Mouse (Mus musculus): Measurements from ENCODE around the gene Hoxa10. TPM values are rescaled to one million over a fixed set of nuclear protein-coding genes. Genes with fewer than 3 reads are reported as not detected.

The Hoxa10 gene
- polyA plus RNA-seq, 1 experiment from 2014 or later: not detected

DNA sequence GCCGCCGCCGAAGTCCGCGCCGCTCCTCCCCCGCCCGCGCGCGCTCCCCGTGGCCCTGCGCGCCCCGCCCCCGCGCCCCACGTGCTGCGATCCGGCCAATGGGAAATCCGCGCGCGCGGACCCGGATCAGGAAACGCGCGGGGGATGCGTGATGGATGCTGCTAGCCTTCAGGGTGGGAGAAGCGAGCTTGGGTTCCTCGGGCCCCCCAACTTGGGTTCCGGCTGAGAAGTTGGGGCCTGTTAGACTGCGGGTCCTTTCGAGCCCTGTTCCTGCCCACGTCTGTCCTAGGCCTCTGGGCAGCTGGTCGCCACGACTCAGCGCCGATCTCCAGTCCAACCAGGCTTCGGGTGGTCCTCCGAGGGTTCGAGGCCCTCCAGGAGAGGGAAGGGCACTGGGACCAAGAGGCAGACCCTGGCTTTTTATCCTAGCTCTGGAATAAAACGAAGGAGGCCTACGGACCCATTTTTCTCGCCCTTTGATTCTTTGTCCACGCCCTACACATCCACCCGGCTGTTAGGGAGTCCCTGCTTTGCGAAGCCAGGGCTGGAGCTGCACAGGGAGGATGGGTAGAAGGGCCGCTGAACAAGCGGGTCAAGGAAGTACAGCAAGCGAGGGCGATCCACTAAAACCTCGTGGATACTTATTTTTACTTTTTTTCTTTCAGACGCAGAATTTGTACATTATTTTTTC is 48.6 kb downstream of the Hoxa10 start:
- DNase-seq (ENCODE audit: low spot score) (peak; percentile 91), ATAC-seq (peak; percentile 71)
- Histone ChIP-seq H3K4me3 (ENCODE audit: low read depth, low read length) (peak overlapping the region; percentile 62), H3K27me3 (replicated peaks; ENCODE audit: insufficient read depth, low read length) (0 out of 2 replicates have a peak, but pooled peaks cover 10% of the 10 kb centered on the region), H3K9me3 (ENCODE audit: low read length) (no peaks in the 10 kb centered on the region), H3K4me2 (replicated peaks; ENCODE audit: low read depth, low read length) (peak overlapping the region; percentile 90), H3K9ac (replicated peaks; ENCODE audit: low read depth) (peak overlapping the region; percentile 32; the same call in 1 of the 2 replicates), H3K27ac (ENCODE audit: low read length) (peak overlapping the region; percentile 78), H3K36me3 (ENCODE audit: insufficient read depth, low read length) (no peaks in the 10 kb centered on the region), H3K4me1 (ENCODE audit: insufficient read depth, low read depth, low read length) (peaks cover 3% of the 10 kb centered on the region; the same call in 1 of the 2 replicates)
- TF ChIP-seq CTCF (IDR thresholded peaks at IDR 0.05): no peak
- TF ChIP-seq EP300 (IDR thresholded peaks at IDR 0.05): no peak
- 2% methylated on average over 30 of the region's 55 CpGs for WGBS

DNA sequence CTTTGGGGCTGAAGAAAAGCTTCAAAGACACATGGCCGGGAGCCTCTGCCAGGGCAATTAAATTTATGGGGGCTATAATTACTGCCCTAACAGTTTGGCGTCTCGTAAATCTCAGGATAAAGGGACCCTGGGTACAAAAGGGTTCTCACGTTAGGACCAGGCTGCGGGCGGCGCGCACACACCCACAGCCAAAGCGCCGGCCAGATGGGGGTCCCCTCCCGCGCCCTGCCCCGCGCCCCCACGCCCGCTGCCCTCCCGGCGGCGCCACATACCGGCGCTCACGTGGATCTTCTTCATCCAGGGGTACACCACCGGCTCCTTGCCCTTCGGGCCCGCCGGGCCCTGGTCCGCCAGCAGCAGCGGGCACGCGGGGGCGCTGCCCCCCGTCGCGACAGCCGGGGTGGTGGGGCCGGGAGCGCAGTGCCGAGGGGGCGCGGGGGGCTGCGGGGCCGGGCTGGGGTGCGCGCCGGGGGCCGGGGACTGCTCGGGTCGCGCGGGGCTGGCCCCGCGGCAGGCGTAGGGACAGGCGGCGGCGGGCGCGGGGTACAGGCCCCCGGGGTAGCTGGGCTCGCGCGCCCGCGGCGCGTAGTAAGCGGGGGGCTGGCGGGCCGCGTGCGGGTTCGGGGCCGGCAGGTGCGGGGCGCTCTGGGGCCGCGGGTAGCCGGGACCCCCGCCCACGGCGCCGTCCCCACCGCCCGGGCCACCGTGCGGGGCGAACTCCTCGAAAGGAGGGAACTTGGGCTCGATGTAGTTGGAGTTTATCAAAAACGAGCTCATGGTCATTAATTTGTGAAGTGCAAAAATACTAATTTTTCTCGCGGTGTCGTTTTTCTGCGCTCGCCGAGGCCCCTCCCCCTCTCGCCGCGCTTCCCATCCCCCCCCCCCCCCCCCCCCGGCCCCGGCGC is 49.5 kb downstream of the Hoxa10 start, which contains the start of gene Hoxa4:
Gene Hoxa4 (minus strand): TSS at position 848 of the 905 bp plus-strand sequence.
- ATAC-seq: 0 out of 2 replicates have a peak, but pooled peaks have one; percentile 15

DNA sequence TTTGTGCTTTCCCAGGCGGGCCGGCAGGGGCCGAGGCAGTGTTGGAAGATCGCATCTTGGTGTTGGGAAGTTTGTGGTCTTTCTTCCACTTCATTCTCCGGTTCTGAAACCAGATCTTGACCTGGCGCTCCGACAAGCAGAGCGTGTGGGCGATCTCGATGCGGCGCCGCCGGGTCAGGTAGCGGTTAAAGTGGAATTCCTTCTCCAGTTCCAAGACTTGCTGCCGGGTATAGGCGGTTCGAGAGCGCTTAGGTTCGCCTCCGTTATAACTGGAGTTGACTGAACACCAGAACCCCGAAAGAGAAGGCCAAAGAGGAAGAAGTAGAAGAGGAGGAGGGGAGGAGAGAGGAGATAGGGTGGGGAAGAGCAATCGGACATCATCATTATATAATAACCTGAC is 50.2 kb downstream of the Hoxa10 start:
- TF ChIP-seq CTCF (IDR thresholded peaks at IDR 0.05) (0 out of 2 replicates have a peak, but pooled peaks have one; percentile 17), EP300 (IDR thresholded peaks at IDR 0.05) (no peak)
- Histone ChIP-seq H3K9me3 (ENCODE audit: low read length) (no peaks in the 10 kb centered on the region), H3K27me3 (replicated peaks; ENCODE audit: insufficient read depth, low read length) (0 out of 2 replicates have a peak, but pooled peaks cover 13% of the 10 kb centered on the region), H3K27ac (ENCODE audit: low read length) (peak overlapping the region; percentile 93), H3K4me2 (replicated peaks; ENCODE audit: low read depth, low read length) (peak overlapping the region; percentile 90), H3K36me3 (ENCODE audit: insufficient read depth, low read length) (no peaks in the 10 kb centered on the region), H3K4me1 (ENCODE audit: insufficient read depth, low read depth, low read length) (peaks cover 3% of the 10 kb centered on the region; the same call in 1 of the 2 replicates), H3K4me3 (ENCODE audit: low read depth, low read length) (peak overlapping the region; percentile 62), H3K9ac (replicated peaks; ENCODE audit: low read depth) (peak overlapping the region; percentile 79)
- WGBS: 3% methylated on average over 23 of the region's 23 CpGs
- ATAC-seq (no peak), DNase-seq (ENCODE audit: low spot score) (peak; percentile 75)

More for the DNA sequence above, 49.5 kb downstream of the Hoxa10 start, which contains the start of gene Hoxa4:
- H3K27ac ChIP-seq (ENCODE audit: low read length): peak within 1 kb of the TSS; percentile 93
- no peaks in the 10 kb centered on the region for H3K36me3 ChIP-seq (ENCODE audit: insufficient read depth, low read length)
- no peak for DNase-seq (ENCODE audit: low spot score)
- no peak; the same call in 1 of the 2 replicates for TF ChIP-seq CTCF (IDR thresholded peaks at IDR 0.05)
- TF ChIP-seq EP300 (IDR thresholded peaks at IDR 0.05): no peak
- peak within 1 kb of the TSS; percentile 90 for H3K4me2 ChIP-seq (replicated peaks; ENCODE audit: low read depth, low read length)
- H3K27me3 ChIP-seq (replicated peaks; ENCODE audit: insufficient read depth, low read length): 0 out of 2 replicates have a peak, but pooled peaks cover 13% of the 10 kb centered on the region
- peak within 1 kb of the TSS; percentile 62 for H3K4me3 ChIP-seq (ENCODE audit: low read depth, low read length)
- peak within 1 kb of the TSS; percentile 79 for H3K9ac ChIP-seq (replicated peaks; ENCODE audit: low read depth)
- under 1% methylated on average over 52 of the region's 102 CpGs for WGBS
- H3K9me3 ChIP-seq (ENCODE audit: low read length): no peaks in the 10 kb centered on the region
- peaks cover 3% of the 10 kb centered on the region; the same call in 1 of the 2 replicates for H3K4me1 ChIP-seq (ENCODE audit: insufficient read depth, low read depth, low read length)

DNA sequence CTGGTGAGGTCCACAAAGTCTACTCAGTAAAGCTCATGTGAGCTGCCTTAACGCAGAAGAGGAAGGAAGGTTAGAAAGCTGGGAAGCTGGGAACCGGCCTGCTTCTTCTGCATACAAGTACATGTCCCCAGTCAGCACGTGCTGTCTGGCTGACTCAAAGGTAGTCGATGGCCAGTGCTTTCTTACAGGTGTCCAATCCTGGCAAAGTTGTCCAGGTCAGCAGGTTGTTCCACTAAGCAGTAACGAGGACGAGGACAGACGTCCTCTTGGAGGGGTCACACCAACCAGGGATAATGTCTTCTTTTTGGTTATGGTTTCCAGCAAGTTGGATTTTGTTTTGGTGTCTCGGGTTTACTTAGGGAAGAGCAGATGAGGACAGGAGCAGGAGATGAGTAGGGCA is 50.7 kb downstream of the Hoxa10 start:
- TF ChIP-seq EP300 (IDR thresholded peaks at IDR 0.05) (no peak), CTCF (IDR thresholded peaks at IDR 0.05) (no peak)
- Histone ChIP-seq H3K4me3 (ENCODE audit: low read depth, low read length) (peak overlapping the region; percentile 62; the same call in 1 of the 2 replicates), H3K9me3 (ENCODE audit: low read length) (no peaks in the 10 kb centered on the region), H3K27ac (ENCODE audit: low read length) (peak overlapping the region; percentile 93), H3K36me3 (ENCODE audit: insufficient read depth, low read length) (no peaks in the 10 kb centered on the region), H3K9ac (replicated peaks; ENCODE audit: low read depth) (0 out of 2 replicates have a peak overlapping the region, but pooled peaks have one; percentile 79), H3K27me3 (replicated peaks; ENCODE audit: insufficient read depth, low read length) (0 out of 2 replicates have a peak, but pooled peaks cover 13% of the 10 kb centered on the region), H3K4me2 (replicated peaks; ENCODE audit: low read depth, low read length) (peak overlapping the region; percentile 90), H3K4me1 (ENCODE audit: insufficient read depth, low read depth, low read length) (peaks cover 3% of the 10 kb centered on the region; the same call in 1 of the 2 replicates)
- 15% methylated on average over 8 of the region's 8 CpGs for WGBS
- DNase-seq (ENCODE audit: low spot score) (no peak), ATAC-seq (no peak)

GRCm38 (mm10) chr6:52189172-52189591 is 51.5 kb downstream of the Hoxa10 start:
- 11% methylated on average over 5 of the region's 5 CpGs for WGBS
- no peak overlapping the region for H3K9ac ChIP-seq (replicated peaks; ENCODE audit: low read depth)
- peak; percentile 79 for ATAC-seq
- H3K4me3 ChIP-seq (ENCODE audit: low read depth, low read length): no peak overlapping the region
- H3K27me3 ChIP-seq (replicated peaks; ENCODE audit: insufficient read depth, low read length): peaks cover 14% of the 10 kb centered on the region; the same call in 1 of the 2 replicates
- peak overlapping the region; percentile 93 for H3K27ac ChIP-seq (ENCODE audit: low read length)
- peak; percentile 92 for DNase-seq (ENCODE audit: low spot score)
- TF ChIP-seq EP300 (IDR thresholded peaks at IDR 0.05) (peak; percentile 23; the same call in 1 of the 2 replicates), CTCF (IDR thresholded peaks at IDR 0.05) (no peak)
- H3K4me1 ChIP-seq (ENCODE audit: insufficient read depth, low read depth, low read length): peaks cover 9% of the 10 kb centered on the region; the same call in 1 of the 2 replicates
- no peaks in the 10 kb centered on the region for H3K9me3 ChIP-seq (ENCODE audit: low read length)
- H3K36me3 ChIP-seq (ENCODE audit: insufficient read depth, low read length): no peaks in the 10 kb centered on the region
- H3K4me2 ChIP-seq (replicated peaks; ENCODE audit: low read depth, low read length): no peak overlapping the region
